17 mouse cellular contexts compared by ENCODE assay signal in genomic region chr8:88431389-88431788, GRCm38 (mm10).
"Had no signal": no experiment of that assay in that cellular context is flagged by ENCODE, and none has a peak within 500 bp of the region (broad histone marks: within the 10 kb centered on the region; RNA-seq: fewer than 3 reads in every experiment).

No protein-coding gene starts in this region.

- H3K4me1 ChIP-seq: liver, embryonic 15.5 days; midbrain, embryonic 15.5 days; neural tube, embryonic 12.5 days; stomach, embryonic 15.5 days had no signal

- ATAC-seq: intestine, postnatal 0 days; midbrain, embryonic 15.5 days had no signal

- H3K27ac ChIP-seq: layer of hippocampus, adult 2 months; liver, embryonic 15.5 days; midbrain, embryonic 10.5 days; midbrain, embryonic 15.5 days; neural tube, embryonic 12.5 days; stomach, embryonic 15.5 days had no signal

- DNase-seq: kidney, adult 9 months; kidney, postnatal 10 days; kidney, postnatal 4 days; lung, embryonic 14.5 days; lung, postnatal 10 days; lung, postnatal 4 days; right cerebral cortex, postnatal 4 days; spleen, adult 18-20 months; thymus, postnatal 36 days had no signal

- H3K4me3 ChIP-seq: layer of hippocampus, adult 2 months; liver, embryonic 15.5 days; midbrain, embryonic 10.5 days; midbrain, embryonic 15.5 days; neural tube, embryonic 12.5 days; stomach, embryonic 15.5 days had no signal

- H3K9ac ChIP-seq: liver, embryonic 15.5 days; lung, embryonic 14.5 days; midbrain, embryonic 15.5 days; neural tube, embryonic 12.5 days; stomach, embryonic 15.5 days had no signal

- H3K27me3 ChIP-seq: midbrain, embryonic 15.5 days; stomach, embryonic 15.5 days had no signal

- H3K4me2 ChIP-seq: liver, embryonic 11.5 days; liver, embryonic 15.5 days; lung, embryonic 14.5 days; midbrain, embryonic 15.5 days; neural tube, embryonic 12.5 days; stomach, embryonic 15.5 days had no signal

- H3K9me3 ChIP-seq: liver, embryonic 15.5 days; midbrain, embryonic 10.5 days; midbrain, embryonic 15.5 days; neural tube, embryonic 12.5 days; stomach, embryonic 15.5 days had no signal

- H3K36me3 ChIP-seq: liver, embryonic 15.5 days; midbrain, embryonic 10.5 days; midbrain, embryonic 15.5 days; neural tube, embryonic 12.5 days; stomach, embryonic 15.5 days had no signal
